Mouse (Mus musculus): ENCODE data around the gene Fam129b.

Gene Fam129b

GRCm38 (mm10) chr2:32926330-32927075, 50.6 kb downstream of the Fam129b start:
- no peak for DNase-seq (ENCODE audit: low read depth)

GRCm38 (mm10) chr2:32927624-32928234, 51.8 kb downstream of the Fam129b start:
- no peak for DNase-seq (ENCODE audit: low read depth)

GRCm38 (mm10) chr2:32928235-32928946, 52.5 kb downstream of the Fam129b start:
- DNase-seq (ENCODE audit: low read depth), result peak; percentile 35

DNA sequence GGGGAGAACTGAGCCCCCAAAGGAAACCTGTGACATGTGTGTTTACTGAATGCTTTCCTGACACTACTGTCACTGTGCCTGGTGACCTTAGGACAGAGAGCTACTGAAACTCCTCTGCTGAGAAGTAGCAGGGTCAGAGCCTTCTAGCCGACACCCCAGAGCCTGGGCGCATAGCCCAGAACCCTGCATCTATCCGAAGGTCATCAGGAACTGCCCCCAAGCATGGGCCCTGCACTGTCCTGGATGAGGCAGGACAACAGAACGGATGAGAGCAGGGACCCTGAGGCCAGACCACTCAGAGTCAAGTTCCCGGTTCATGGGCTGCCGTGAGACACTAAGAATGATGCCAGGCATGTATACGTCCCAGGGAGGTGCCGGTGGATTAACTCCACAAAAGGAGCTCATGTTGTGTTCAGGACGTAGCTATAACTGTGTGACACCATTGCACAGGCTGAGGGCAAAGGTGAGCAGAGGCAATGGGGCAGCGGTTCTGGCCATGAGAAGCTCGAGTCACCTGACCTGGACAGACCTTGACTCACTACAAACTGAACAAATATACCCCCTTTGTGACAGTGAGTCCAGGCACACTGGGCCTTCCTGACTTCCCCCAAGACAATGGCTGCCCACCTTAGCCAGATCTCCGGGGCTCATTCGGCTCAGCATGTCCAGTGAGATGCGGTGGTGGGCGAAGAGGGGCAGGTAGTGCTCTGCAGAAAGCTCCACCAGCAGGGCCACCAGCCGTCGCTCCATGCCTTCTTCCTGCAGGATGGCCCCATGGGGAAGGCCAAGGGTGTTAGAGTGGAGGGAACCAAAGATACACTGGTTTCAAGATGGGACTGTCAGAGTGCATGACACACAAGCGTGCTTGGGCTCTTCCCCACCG, 53.3 kb downstream of the Fam129b start:
- DNase-seq (ENCODE audit: low read depth), result no peak

GRCm38 (mm10) chr2:32931730-32932129, 55.8 kb downstream of the Fam129b start:
- DNase-seq (ENCODE audit: low read depth), result peak; percentile 57

DNA sequence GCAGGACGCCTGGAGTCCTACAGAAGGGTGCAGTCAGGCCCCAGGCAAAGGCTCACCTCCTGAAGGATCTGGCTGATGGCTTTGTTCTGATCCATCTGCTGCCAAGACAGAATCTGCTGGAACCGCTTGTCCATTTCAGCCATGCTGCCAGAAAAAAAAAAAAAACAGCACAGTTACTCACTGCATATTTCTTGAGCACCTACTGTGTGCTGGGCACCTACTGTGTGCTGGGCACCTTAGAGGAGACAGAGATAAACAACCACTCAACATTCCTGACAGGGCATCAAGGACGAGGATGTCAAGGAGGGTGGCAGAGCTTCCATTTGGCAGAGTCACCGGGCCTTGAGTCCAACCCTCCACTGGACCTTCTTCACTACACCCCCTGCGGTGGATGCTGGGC, 62.8 kb downstream of the Fam129b start:
- no peak for DNase-seq (ENCODE audit: low read depth)

GRCm38 (mm10) chr2:32939418-32939817, 63.5 kb downstream of the Fam129b start:
- DNase-seq (ENCODE audit: low read depth), result peak; percentile 66

DNA sequence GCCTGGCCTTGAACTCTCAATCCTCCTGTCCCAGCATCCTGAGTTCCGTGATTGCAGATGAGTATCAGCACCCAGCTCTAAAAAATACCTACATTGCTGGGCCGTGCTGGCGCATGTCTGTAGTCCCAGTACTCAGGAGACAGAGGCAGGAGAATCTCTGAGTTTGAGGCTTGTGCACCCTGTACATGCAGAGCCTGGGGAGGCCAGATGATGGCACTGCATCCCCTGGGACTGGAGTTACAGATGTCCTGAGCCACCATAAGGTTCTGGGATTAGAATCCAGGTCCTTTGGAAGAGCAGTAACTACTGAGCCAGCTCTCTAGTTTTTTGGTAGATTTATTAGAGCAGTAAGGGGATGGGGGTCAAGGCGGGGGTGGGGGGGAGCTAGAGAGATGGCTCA, 64.6 kb downstream of the Fam129b start:
- DNase-seq (ENCODE audit: low read depth), result no peak

- no peak for DNase-seq (ENCODE audit: low read depth)
Observed at GRCm38 (mm10) chr2:32947454-32947853, 71.5 kb downstream of the Fam129b start.

DNA sequence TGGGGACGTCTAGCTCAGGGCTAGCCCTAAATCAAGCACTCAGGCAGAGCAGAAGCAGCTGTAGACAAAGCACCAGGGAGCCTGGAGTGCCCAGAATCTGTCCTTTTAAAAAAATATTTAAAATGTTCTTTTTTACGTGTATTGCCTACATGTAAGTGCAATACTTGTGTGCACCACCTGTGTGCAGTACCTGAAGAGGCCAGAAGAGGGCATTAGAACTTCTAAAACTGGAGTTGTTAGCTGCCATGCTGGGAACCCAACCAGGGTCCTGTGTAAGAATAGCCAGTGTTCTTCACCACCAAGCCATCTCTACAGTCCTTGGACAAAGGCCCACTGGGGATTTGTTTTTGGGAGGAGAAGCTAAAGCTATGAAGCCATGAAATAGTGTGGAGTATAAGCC, 78.7 kb downstream of the Fam129b start:
- DNase-seq (ENCODE audit: low read depth), result peak; percentile 41

DNA sequence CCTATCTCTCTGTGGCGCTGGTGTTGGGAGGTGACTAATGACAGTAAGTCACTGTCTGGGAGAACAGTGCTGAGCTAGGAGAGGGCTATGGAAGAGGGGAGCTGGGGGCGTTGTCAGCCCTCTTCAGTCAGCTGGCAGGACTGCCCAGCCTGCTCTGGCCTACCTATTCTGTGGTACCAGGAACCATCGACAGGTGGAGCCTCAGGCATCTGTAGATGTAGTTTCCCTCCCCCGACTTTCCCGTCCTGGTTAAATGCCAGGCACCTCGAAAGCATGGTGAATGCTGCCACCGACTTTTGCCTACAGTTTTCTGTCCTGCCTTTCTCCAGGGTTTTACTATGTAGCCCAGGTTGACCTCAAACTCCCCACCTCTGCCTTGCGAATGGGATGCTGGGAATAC, 81.4 kb downstream of the Fam129b start:
- peak; percentile 27 for DNase-seq (ENCODE audit: low read depth)

- DNase-seq (ENCODE audit: low read depth), result peak; percentile 12
Observed at GRCm38 (mm10) chr2:32960273-32960672, 84.4 kb downstream of the Fam129b start.

DNA sequence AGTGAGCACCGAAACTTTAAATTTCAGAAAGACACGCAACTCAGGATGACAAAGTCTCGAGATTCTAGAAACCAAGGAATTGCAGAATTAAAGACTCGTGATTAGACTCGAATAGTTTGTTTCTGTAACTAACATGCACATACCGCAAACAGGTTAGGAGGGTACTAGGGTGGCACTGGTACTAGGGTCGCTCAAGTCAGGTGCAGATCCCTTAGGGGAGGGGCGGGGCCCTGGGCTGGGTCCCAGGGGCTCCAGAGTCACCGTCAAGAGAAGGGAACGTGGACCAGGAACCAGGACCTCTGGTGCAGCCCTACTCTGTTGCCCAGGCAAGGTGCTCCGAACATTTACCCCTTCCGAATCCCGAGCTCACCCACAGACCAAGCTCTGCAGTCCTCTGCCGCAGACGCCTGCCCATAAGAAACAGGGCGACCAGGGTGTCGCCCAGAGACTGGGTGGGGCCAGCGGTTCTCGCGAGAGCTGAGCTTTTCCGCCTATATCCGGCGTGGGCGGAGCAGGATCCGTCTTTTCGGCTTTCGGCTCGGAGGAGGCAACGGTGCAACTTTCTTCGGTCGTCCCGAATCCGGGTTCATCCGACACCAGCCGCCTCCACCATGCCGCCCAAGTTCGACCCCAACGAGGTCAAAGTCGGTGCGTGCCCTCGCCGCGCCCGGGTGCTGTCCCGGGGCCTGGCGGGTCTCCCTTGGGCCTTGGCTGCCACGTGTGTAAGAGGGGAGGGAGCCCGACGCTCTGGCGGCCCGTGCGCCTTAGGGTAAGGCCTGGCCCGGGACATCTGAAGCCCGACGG, 85.5 kb downstream of the Fam129b start, which contains the start of the genes Rpl12 and Lrsam1:
Gene Rpl12 (plus strand): TSS at position 368 of the 804 bp plus-strand sequence.
Gene Lrsam1 (minus strand): TSS at position 423 of the 804 bp plus-strand sequence.
- peak; percentile 97 for DNase-seq (ENCODE audit: low read depth)

GRCm38 (mm10) chr2:32962062-32962874, 86.4 kb downstream of the Fam129b start:
- DNase-seq (ENCODE audit: low read depth), result no peak

GRCm38 (mm10) chr2:32962875-32963220, 86.9 kb downstream of the Fam129b start:
- peak; percentile 76 for DNase-seq (ENCODE audit: low read depth)

DNA sequence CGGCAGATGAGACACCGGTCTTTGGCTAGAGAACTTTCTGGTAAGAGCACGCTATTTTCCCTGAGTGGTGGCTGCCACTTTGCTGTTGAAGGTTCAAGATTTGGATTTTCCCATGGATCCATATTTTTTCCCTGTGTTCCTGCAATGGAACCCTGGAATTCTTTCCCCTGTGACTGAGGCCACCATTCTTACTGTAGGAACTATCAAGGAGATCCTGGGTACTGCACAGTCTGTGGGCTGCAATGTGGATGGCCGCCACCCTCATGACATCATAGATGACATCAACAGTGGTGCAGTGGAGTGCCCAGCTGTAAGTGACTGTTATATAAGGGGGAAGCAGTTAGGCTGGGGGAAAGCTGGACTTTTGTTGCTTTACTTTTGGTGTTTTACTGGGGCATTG, 87.6 kb downstream of the Fam129b start:
- DNase-seq (ENCODE audit: low read depth), result peak; percentile 15

- peak; percentile 15 for DNase-seq (ENCODE audit: low read depth)
Observed at GRCm38 (mm10) chr2:32963981-32964380, 88.1 kb downstream of the Fam129b start.

DNA sequence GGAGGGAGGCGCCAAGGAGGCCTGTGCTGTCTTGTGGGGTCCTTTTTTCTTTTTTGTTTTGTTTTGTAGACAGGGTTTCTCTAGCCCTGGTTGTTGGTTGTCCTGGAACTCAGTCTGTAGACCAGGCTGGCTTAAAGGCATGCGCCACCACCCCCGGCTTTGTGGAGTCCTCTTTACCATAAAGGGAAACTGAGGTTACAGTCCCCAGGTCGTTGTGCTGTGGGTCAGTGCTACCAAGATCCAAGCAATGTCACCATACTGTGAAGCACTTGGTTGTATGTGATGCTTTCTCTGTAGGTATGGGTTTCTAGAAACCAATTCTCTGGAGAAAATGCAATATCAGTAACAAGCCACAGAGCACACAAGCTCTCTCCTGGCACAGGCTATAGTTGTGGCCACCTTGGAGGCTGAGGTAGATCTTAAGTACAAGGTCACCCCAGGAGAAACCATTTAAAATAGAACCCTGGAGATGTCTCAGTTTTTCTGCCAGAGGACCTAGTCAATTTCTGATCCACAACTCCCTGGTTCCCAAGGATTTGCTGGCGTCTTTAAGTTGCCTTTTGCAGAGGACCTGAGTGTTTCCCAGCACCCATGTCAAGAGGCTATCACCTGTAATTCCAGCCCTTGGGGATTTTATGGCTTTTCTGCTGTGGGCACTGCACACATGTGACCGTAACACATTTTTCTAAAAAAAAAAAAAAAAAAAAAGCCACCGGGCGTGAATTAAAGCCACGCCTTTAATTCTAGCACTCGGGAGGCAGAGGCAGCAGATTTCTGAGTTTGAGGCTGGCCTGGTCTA, 88.9 kb downstream of the Fam129b start:
- peak; percentile 20 for DNase-seq (ENCODE audit: low read depth)

- DNase-seq (ENCODE audit: low read depth), result peak; percentile 32
Observed at GRCm38 (mm10) chr2:32965511-32966183, 89.7 kb downstream of the Fam129b start.

Data from naive thymus-derived CD4-positive, alpha-beta T cell, adult 2 months (primary cell).